Mouse (Mus musculus) C2C12 (cell line): ENCODE measurements around the gene Dgkb.

ENCODE experiments used
- CTCF ChIP-seq: IDR thresholded peaks from one replicate; pipeline ENCODE4 v1.5.1; 2011; ENCODE audit not compliant: control insufficient read depth, insufficient read depth, insufficient read length
- MYOD1 ChIP-seq: IDR thresholded peaks from one replicate; pipeline ENCODE4 v1.6.1; 2011; ENCODE audit warnings: low read depth; ENCODE audit not compliant: control insufficient read depth, insufficient read length
- USF1 ChIP-seq: IDR thresholded peaks from one replicate; pipeline ENCODE4 v1.6.1; 2011; ENCODE audit warnings: low read depth, mild to moderate bottlenecking, control low read depth, moderate library complexity

DNA sequence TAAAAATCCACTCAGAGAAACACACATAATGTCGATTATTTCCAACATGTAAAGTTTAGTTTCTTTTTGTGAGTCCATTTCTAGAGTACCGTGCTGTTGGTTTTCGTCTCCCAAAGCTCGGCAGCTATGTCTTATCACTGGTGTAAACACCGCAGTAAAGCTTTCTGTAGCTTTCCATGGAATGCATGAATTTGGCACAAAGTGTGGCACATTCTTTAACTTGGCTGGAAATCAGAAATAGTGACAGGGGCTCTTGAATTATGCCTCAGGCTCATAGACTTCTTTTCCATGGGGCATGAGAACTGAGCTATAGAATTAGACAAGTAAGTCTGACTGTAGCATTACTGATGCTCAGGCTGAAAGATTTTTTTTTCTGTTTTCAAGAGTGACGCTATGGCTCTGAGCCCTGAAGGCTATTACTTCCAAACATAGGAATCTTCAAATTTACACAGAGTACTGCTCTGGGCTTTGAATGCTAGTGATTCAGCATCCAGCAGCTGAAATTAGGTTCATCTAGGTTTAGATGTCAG is 179.0 kb downstream of the Dgkb start:
- TF ChIP-seq CTCF (no peak), MYOD1 (no peak), USF1 (no peak)
